Mouse (Mus musculus): ENCODE measurements around the gene Itpk1.

Gene Itpk1

DNA sequence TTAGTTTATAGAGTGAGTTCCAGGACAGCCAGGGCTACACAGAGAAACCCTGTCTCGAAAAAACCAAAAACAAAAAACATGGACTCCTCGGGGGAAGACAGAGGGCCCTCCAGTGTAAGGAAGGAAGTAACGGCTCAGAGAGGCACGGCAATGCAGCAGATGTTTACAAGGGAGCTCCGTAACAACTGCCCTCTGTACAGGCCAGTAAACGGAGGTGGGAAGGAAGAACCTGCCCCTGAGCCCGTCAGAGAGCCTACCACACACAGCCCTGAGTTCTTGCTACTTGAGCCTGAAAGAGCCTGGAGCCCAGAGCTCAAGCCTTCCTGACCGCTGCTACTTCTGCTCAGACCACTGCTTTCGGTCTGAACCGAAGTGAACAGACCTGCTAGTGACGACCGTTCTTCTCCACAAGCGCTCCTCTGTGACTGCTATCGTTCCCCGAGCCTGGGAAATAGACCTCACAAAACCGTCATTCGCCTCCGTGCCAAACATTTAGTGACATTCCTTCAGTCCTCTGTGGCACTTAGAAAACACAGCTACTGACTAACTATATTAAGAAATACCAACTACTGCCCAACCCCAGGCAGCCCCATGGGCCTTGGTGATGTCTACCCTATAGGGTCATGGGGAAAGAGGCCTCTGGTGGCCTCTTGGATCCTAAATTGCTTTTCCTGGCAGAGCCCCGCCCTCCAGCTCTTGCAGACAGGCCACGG is 8.6 kb upstream of the Itpk1 start:
- DNase-seq (ENCODE audit: low spot score in 2 of 2): no peak

DNA sequence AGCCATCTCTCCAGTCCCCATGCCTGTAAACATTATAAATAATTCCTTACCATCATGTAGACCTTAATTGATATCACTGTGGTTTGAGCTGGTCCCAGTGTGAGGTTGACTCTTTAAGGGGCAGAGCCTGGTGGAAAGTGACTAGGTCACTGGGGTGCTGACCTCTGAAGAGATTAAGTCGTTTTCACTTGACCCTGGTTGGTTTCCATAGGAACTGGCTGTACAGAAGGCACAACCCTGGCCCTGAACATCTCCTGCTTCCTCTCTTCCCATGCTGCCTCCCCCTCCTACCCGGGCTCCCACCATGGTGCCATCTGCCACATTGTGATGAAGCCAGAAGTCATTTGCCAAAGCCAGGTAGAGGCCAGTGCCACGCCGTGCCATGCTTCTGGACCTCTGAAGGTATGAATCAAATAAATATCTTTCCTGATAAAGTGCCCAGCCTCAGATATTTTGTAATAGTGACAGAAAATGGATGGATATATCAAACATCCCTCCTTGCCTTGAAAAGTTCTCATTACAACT is 6.2 kb upstream of the Itpk1 start:
- no peak for DNase-seq (ENCODE audit: low spot score in 2 of 2)

DNA sequence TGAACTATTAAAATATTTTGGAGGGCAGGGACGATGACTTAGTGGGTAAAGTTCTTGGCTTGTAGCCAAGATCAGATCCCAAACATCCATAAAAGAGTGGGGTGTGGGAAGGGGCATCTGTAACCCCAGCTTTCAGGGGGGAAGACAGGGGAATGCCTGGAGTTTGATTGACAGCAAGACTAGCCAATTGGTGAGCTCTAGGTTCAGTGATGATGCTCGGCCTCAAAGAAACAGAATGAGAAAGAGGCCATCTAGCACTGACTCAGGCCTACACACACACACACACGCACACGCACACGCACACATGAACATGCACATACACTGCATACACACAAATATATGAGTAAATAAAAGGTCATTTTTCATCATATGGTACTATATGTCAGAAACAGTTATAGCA is 5.2 kb upstream of the Itpk1 start:
- DNase-seq (ENCODE audit: low spot score in 2 of 2): no peak

DNA sequence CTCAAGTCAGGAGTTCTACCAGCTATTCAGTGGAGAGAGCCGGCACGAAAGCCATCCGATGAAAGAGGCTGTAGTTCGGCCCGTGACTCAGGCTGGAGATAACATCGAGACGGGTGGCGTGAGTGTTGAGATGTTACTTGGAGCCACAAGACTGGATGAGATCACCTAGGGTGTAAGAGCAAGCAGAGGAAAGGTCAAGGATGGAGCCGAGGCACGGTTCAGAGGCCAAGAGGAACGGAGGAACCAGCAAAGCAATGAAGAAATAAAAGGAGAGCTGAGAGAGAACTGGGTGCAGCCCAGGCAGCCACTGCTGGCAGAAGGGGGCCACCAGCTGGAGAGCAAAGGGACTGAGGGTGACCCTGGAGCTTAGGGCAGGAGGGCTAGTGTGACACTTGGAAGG is 3.5 kb upstream of the Itpk1 start:
- DNase-seq (ENCODE audit: low spot score in 2 of 2): no peak

DNA sequence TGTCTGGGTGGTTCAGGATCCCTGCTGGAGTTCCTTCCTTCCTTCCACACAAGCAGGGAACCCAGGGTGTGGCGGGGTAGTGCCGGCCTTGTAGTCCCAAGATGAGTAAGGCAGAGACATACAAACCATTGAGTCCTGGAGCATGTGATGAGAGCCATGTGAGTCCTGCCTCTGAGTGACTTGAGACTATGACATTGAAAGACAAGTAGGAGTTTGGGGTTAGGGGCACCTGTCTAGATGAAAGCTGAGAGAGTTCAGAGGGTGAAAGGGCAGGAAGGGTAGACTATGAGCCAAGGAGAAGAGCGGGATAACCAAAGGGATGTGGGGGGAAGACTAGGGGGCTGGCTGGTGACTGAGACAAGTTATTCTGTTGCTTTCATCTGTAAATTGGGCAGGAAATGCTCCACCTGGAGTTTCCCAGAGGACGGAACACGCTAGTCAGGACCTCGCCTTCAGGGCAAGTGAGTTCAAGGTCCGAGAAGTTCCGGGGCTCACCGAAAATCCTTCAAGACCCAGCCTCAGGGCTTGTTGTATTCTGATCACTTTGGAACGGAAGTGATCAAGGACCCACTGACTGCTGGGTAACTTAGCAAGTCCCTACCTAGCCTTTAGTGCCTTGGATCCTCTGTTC is 2.2 kb upstream of the Itpk1 start:
- no peak for DNase-seq (ENCODE audit: low spot score in 2 of 2)

DNA sequence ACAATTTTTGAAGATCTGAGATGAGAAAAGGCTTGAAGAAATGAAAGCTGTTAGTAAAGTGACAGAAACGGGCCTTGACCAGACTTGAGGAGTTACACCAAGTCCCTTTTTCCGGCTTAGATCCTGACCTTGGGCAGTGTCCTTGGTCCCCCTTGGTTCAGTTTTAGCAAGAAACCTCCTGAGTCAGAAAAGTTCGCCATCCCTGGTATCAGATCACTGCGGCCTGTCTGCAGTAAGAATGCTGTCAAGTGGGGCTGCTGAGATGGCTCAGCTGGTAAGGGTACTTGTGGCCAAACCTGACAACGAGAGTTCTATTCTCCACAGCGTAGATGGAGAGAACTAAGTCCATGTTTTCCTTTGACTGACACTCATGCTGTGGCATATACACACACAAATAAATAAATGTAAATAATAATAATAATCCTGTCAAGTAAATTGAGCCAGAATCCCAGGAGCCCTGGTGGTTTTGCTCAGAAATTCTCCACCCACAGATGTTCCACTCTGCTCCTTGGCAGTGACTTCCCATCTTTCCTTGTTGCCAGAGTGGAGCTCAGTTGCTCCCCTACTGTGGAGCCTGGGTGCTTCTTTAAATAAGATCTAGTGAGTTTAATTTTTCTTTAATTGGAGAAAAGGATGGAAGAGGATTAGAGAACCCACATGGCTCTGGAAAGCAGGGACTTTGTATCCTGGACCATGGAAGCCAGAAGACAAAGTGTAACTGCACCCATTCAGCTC is 1.3 kb upstream of the Itpk1 start:
- no peak for DNase-seq (ENCODE audit: low spot score in 2 of 2)

DNA sequence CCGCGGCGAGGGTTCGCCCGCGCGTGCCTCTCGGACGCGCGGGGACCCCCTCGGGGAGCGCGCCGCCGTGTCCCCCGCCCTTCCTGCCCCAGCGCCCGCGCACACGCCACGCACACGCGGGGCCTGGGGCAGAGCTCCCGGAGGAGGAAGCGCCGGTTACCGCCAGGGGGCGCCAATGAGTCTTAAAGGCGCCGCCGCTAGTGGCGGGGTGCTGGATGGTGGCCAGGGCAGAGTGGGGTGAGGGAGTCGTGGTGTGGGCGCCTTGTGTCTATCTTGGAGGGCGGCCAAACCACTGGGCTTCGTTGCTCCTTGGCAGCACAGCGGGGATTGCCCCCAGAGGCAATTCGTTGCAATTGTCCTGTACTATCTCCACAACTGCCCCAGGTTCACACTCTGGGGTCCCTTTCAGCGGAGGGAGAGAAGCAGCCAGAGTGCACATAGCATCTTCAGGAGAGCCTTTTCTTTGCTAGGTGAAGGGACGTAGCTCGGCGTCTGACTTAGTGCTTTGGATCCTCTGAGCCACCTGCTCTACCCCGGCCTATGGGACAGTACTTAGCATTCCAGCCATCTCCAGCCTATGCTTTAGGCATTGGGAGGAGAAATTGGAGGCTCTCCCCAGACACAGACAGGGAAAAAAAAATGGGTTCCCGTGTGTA is 614 bp upstream of the Itpk1 start:
- peak; percentile 84 to 93 for DNase-seq (ENCODE audit: low spot score in 2 of 2)

DNA sequence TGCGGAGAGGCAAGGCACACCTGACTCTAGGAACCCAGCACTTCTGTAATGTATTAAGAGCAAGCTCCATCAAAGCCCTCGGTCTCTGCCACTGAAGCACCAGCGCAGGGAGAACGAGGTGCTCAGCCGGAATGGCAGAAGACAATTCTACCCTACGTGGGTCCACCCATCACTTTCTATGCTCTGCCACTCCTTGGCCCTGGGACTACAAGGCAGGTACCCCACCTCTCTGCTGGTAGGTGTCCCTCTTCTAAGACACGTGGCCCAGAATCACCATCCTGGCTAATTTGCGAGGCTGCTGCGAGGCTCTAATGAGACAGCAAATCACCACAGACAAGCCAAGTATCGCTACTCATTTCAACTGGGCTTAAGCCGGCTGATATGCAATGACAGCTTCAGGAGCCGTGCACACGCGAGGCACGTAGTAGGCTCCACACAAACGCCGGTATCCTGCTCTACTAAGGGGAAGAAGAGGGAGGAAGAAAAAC is 765 bp downstream of the Itpk1 start:
- no peak for DNase-seq (ENCODE audit: low spot score in 2 of 2)

DNA sequence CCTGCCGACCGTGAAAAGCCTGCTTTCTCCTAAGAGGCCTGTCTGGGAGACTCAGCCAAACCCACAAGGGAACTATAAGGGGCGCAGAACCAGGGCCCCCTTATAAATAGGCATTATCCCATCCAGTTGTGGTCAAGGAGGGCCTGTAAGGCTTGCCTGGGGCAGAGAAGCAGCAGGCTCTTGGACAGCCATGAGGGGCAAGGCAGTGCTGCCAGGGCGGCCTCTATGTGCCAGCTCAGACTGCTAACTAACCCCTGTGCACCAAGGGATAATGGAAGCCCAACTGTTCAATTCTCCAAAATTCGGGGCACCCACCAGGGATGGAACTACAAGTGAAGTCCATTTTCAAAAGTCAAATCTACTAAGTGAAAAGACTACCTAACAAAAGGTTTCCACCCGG is 1.3 kb downstream of the Itpk1 start:
- no peak for DNase-seq (ENCODE audit: low spot score in 2 of 2)

DNA sequence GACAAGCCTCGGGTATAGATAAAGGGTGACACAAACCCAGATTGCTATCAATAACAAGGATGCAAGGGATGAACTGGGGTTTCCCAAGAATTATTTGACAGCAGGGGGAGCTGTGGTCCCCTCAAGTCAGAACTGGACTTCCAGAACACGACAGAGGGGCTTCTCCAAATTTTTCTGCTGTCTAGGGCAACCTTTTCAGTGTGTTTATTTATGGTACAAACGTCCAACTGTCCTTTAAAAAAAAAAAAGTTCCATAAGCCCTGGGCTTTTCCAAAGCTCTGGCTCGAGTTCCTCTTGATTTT is 1.7 kb downstream of the Itpk1 start:
- no peak for DNase-seq (ENCODE audit: low spot score in 2 of 2)

DNA sequence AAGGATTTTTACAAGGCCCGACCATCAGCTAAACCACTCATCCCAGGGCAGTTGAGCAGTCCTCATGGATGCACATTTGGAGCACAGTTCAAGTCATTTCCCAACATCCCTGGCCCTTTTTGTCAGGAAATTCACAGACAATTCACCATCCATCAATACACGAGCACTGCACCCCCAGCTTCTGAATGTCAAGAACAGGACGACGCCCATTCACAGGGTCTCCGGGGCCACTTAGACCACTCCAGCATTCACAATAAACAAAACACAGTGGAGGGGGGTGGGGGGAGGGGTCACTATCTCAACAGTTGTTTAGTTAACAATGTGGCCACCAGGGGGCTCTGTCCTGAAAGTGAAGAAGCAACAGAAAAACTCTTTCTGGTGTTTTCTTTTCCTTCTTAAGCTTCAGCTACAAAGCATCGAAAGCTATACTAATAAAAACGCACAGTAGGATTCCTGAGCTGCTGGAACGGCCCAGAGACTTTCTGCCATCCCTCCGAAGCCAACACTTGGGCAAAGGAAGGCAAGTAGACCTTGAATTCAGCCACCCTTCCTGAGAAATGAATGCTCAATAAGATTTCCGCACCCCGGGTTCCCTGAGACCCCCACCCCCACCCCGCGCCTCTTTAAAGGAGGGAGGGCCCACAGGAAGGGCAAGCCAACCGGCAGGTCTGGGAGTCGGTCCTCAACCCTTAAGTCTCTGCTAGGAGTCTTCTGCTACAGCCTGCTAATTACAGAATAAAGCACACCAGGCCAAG is 2.2 kb downstream of the Itpk1 start:
- peak; percentile 69 to 92 for DNase-seq (ENCODE audit: low spot score in 2 of 2)

DNA sequence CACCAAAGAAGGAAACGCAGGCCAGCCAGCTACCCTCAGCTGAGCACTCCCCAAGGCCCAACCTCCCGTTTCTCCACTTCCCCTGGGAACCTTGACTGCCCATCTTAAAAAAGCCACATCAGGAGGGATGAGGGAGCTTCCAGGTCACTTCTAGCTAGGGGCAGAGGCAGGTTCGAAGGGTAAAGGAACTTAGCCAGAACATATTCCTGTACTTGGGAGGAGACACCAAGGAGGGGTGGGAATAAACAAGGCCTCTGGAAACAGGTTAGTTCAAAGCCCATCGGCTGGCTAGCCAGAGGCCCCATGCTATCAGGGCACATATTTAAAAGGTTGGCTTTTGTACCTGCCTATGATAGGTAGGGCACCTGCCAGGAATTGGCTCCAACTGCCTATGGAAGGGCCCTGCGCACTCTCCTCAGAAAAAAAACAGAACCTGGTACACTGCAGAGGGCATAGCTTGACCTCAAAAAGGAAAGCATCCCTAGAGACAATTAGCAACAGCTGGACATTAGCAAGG is 3.0 kb downstream of the Itpk1 start:
- no peak for DNase-seq (ENCODE audit: low spot score in 2 of 2)

DNA sequence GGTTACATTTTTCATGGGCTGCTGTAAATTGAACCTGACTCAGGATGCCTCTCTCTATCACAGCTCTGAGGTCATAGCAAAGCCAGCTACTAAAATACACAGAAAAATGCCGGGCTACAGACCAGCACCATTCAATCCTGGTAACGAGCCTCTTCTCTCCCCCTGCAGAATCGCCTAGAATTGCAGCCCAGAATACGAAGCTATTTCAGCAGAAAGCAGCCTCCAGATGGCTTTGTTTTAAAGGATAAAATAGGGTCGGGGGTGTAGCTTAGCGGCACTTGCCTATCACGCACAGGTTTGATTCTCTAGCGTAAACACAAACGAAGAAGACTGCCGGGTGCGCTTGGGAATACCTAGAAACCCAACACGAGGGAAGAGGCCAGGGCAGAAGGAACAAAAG is 4.3 kb downstream of the Itpk1 start:
- DNase-seq (ENCODE audit: low spot score in 2 of 2): no peak

DNA sequence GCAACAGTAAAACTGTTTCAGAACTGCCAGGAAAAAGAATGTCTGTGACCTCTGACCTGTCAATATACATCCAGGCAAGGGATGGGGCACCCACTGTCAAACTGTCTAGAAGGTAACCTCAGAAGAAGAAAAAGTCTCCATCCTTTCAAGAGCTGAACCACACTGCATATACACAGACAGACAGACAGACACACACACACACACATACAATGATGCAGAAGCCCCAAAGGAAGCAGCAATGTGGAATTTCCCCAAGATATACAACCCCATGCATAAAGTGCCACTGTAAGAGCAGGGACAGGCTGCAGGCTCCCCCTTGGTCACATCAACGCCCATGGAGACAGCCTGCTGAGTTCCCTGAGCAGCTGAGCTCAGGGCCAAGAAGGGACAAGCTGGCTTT is 5.6 kb downstream of the Itpk1 start:
- no peak for DNase-seq (ENCODE audit: low spot score in 2 of 2)

DNA sequence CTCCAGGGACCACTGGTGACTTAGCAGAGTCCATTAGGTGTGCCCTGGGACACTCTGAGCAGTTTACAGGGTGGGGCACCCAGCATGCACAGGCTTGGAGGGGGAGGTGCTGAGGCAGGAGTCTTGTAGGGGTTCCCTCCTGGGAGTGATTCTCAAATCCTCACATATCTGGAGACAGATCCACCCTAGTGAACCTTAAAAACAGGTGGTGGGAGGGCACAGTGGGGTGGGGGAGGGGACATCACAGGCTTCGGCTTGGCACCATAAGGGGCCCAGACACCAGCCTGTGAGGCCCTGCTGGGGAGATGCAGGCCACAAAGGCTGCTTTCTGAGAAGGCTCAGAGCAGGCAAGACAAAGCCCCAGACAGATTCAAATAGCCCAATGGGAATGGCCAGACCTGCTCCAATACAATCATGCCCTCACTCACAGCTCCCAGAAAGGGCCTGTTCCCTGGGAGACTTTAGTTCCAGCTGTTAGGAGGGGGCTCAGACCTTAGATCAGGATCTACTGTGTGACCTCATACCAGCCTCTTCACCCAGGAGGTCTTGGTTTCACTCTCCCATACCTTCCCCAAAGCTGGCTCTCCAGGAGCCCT is 6.5 kb downstream of the Itpk1 start:
- no peak for DNase-seq (ENCODE audit: low spot score in 2 of 2)

DNA sequence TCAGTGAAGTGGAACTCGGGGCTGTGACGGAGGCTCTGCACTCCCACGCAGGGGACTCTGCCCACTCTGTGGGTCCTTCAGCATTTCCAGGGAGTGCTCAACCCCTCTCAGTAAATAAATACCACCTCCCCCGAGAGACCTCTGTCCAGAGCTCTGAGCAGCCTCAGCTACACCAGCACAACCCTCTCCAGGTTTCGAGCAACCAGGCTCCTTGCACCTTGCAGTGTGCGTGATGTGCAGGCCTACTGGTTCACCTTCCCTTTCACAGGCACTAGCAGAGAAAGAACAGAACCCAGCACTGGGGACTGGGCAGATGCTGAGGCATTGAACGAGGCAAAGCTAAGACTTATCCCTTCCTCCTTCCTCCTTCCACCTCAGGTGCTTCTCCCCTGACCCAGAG is 7.3 kb downstream of the Itpk1 start:
- DNase-seq (ENCODE audit: low spot score in 2 of 2): no peak

DNA sequence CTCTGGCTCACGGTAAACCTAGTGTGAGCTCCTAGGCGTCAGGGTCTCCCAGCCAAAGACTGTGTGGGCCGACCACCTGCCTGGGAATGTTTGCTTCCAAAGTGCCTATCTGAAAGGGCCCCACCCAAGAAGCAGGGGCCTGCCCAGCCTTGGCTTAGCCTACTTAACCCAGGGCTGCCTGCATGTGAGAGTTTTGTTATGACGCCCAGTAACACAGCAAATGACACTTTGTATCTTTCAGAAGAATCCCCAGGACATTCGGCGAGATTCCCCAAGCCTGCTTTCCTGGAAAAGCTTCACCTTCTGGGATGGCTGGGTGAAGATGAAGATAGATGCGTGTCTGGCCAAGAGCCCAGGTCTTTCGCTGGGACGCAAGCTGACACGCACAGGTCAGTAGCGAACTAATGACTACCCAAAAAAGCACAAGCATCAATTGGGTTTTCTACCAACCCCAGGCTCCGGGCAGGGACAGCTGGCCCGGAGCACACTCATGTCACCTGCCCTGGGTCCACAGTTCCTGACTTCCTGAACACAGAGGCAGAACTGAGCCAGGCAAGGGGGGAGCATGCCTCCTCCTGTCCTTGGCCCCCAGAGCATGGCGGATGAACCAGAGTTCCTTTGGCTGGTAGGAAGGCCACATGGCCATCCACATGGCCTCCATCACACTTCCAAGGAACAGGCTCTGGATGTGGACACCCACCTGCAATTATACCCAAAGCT is 7.9 kb downstream of the Itpk1 start:
- DNase-seq (ENCODE audit: low spot score in 2 of 2): no peak

DNA sequence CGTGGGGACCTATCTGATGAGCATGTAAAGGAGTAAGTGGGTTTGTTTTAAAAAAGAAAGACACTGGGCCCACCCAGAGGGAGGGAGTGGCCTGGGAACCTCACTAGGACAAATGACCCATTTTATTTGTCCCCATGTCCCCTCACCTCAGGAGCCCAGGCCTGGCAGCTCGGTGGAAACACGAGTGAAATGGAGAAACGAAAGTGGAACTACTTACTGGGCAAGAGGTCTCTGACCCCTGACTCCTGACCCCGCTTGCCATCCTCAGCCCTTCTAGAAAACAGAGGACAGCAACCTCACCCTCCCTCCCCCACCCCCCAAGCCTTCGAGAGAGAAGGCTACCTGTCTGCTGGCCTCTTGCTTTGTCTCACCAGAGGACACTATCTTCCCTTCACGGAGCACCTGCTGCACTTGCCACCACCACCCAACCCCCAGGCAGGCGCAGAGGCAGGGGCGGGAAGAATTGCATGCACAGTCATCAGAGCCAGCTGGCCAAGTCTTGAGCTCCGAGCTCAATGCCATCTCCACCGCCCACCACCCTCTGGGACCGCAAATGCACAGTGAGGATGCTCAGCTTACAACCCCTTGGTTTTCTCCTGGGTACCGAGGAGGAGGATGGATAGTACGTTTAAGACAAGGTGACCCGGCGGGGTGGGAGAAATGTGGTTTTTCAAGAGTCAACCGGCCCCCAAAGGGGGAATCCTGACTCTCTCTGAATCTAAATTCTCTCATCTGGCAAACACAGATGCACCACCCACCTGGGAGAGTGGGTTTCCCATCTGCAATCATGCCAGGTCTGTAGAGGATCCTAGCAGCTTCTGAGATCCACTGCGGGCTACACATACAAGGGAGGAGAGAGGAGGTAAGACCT is 9.1 kb downstream of the Itpk1 start:
- DNase-seq (ENCODE audit: low spot score in 2 of 2): no peak

DNA sequence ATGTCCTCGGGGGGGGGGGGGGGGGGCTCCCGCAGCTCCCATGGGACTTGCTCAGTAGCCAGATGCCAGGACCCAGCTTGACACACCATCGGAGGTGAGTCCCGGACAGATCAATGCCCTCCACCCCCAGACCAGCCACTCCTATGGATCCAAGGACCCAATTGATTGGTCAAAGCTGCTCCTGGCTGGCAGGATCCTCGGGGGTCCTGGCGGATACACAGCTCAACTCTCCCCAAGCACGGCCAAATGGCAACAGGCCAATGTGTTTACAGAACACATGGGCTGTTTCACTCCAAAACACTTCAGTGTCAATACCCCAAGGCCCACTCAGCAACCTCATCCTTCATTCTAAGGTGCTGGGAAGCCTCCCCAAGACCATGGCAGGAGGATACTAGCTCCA is 13.0 kb downstream of the Itpk1 start:
- DNase-seq (ENCODE audit: low spot score in 2 of 2): no peak
